Mouse (Mus musculus) layer of hippocampus, adult 8-10 months (tissue): Measurements from ENCODE around the gene Dxo. TPM values are rescaled to one million over a fixed set of nuclear protein-coding genes. Genes with fewer than 3 reads are reported as not detected.

Source experiments
- DNase-seq, 2 experiments: peaks; one replicate each; pipeline ENCODE4 v3.0.0; 2022; ENCODE audit warnings: low spot score in 2 of 2
- microRNA-seq, 2 experiments: library from miRNA; unstranded; fragments of <30 nt; microRNA quantifications; one replicate each; pipeline ENCODE4 v1.2.0; 2022
- total RNA-seq, 4 experiments: library from RNA; stranded (reverse); gene quantifications; 2 replicates each; pipeline ENCODE4 v1.2.4; 2022

Dxo gene
- total RNA-seq, 4 experiments from 2014 or later = 33.0 to 42.4 (median 34.4) TPM

DNA sequence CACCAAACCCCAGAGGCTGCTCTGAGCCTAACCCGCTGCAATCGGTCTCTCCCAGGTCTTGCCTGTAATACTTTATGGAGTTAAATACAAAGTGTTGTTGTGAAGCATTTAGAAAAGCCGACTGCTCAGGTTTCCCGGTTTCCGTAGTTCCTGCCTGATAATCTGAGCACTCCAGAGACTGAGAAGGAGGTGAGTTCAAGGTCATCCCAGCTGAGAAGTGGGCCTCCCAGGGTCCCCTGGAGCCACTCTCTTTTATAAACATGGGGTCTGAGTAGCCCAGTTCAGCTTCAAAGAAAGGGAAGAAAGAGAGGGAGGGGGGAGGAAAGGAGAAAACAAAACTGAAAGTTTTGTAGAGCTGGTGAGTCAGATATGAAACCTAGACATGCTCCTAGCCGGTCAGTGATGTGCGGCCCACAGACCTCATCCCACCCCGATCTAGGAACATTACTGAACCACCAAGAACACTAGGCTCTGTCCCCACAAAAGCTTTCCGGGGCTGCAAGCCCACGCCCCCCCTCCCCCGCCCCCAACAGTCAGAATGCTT lies 42.6 kb downstream of the Dxo start, which contains the start of gene Zbtb12:
Gene Zbtb12, plus strand, starts transcription at position 148 of the 544 bp plus-strand sequence.
- no peak for DNase-seq

DNA sequence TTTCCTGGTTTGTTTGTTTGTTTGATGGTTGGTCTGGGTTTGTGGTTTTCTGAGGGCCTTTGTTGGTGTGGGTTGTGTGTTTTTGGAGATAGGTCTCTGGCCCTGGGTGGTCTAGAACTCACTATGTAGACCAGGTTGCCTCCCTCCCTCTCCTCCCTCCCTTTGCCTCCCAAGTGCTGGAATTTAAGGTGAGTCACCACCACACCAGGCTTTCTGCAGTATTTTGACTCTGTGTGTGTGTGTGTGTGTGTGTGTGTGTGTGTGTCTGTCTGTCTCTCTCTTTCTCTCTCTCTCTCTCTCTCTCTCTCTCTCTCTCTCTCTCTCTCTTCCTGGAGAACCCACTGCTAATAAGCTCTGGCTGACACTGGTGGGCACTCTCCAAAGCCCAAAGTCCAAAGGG lies 44.3 kb downstream of the Dxo start:
- DNase-seq = no peak

DNA sequence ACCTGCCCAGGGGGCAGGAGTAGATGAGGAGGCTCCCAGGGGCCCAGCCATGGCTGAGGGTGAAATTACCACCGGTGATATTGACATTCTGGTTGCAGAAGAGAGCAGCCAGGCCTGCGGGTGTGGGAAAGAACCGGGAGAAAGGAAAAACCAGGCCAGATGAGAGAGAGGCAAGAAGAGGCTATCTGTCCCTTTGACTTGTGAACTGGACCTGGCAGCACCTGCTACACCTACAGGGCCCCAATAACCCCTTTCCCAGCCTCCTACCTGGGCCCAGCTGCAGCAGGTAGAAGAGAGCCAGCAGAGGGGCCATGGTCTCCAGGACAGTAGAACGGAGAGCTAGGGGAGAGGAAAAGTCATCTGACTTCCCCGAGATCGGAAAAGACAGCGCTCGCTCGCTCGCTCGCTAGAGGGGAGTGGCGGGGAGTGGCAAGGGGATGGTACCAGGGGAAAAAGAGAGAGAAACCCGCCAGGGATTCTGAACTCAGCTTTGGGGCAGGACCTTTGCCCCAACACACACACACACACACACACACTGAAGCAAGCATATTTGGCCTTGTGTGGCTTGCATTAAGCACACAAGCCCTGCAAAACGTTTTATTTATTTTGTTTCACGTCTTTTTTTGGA lies 45.0 kb downstream of the Dxo start, which contains the start of gene Gm20547:
Gene Gm20547, minus strand, starts transcription at position 360 of the 628 bp plus-strand sequence.
- no peak for DNase-seq

DNA sequence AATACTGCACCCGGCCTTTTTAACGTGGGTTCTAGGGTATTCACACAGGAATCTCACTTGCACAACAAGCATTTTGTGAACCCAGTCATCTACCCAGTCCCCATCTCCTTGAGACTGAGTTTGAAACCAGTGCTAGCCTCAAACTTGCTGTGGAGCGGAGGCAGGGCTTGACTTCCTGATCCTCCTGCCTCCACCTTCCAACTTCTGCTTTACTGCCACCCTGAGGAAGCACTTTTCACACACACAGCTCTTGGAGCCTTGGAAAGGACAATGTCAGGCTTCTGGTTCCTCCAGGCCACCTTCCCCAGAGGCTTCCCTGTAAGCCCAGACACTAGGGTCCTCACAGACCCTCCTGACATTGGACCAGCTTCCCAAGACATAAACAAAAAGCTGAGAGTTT lies 46.5 kb downstream of the Dxo start:
- no peak for DNase-seq

DNA sequence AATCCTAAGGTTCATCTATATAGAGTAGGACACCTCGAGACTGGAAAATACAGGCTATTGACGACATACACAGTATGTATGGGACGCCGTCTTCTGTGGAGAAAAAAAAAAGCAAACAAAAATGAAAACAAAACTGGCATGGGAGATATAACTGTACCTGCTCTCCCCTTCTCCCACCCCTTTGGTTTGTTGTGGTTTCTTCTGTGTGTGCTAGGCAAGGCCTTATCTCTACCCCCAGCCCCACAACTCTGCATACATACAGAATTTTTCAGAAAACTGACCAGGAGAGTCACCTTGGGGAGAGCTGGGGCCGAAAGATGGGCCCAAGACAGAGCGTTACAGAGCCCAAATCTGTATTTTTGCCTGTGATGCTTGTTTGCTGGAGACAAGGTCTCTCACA lies 47.9 kb downstream of the Dxo start:
- no peak for DNase-seq

DNA sequence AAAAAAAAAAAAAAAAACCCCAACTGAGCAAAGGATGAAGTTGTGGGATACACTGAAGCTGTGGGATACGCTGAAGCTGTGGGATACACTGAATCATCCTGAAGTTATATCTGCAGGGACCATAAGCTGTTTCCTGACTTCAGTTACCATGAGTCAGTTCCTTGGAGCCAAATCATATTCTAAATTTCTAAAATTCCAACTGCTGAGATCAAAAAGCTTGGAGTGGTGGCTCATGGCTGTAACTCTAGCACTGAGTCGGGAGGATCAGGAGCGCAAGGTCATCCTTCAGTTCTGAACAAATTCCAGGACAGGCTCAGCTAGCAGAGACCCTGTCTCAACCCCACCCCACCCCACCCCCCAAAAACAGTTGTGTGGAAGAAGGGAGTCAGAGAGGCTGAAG lies 48.8 kb downstream of the Dxo start:
- DNase-seq = no peak

DNA sequence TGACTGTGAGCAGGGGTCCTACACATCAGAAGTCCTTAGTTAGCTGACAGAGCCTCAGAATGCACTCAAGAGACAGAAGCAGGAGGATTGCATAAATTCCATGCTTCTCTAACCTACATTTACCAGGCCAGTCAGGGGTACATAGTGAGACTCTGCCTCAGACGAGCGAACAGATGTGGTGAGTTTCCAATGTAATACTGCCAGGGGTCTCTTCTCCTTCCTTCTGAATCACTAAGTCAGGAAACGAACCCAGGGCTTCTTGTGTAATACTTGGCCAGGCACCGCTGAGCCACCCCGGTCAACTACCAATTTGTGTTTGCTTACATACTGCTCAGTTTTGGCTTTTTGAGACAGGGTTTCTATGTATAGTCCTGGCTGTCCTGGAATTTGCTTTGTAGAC lies 51.1 kb downstream of the Dxo start:
- no peak for DNase-seq

Small RNA genes lying within 50 kb of the gene (microRNA-seq; reads per million reads assigned to microRNA genes)
- gene Mir6970 (0.51 to 2.6 reads per million in 2 experiments), gene Mir6971 (4.8 to 6.6 reads per million in 2 experiments), gene Mir6972 (0 reads per million in 2 experiments)

Other genes starting within 250 kb of the Dxo start
- gene Gpsm3, start 247.2 kb upstream of the Dxo start, total RNA-seq = 1 to 10 TPM in 3 of 4 experiments, under 1 TPM in 1; 0.61 to 9.8 (median 5.5) TPM
- gene Pbx2, start 245.8 kb upstream of the Dxo start, total RNA-seq = 10 to 100 TPM; 54.3 to 76.6 (median 66.8) TPM
- gene Ager, start 239.2 kb upstream of the Dxo start, total RNA-seq = 1 to 10 TPM in 1 of 4 experiments, under 1 TPM in 3; 0.51 to 1.5 (median 0.88) TPM
- gene Rnf5, start 233.3 kb upstream of the Dxo start, total RNA-seq = 10 to 100 TPM; 74.7 to 84.0 (median 76.3) TPM
- gene Agpat1, start 232.8 kb upstream of the Dxo start, total RNA-seq = 100 to 1,000 TPM; 138 to 163 (median 151) TPM
- gene Egfl8, start 221.0 kb upstream of the Dxo start, total RNA-seq = 1 to 10 TPM; 1.4 to 3.3 (median 2.4) TPM
- gene Ppt2, start 208.5 kb upstream of the Dxo start, total RNA-seq = 10 to 100 TPM; 40.2 to 53.2 (median 46.0) TPM
- 100 to 1,000 TPM; 211 to 266 (median 228) TPM for gene Prrt1, start 207.5 kb upstream of the Dxo start, total RNA-seq
- gene Fkbpl, start 192.3 kb upstream of the Dxo start, total RNA-seq = 10 to 100 TPM; 12.5 to 18.5 (median 15.2) TPM
- gene Atf6b, start 189.9 kb upstream of the Dxo start, total RNA-seq = 10 to 100 TPM; 74.1 to 82.9 (median 79.8) TPM
- 10 to 100 TPM; 10.6 to 13.3 (median 11.4) TPM for gene Tnxb, start 166.5 kb upstream of the Dxo start, total RNA-seq
- gene C4b, start 93.1 kb upstream of the Dxo start, total RNA-seq = 100 to 1,000 TPM in 2 of 4 experiments, 10 to 100 TPM in 2; 45.7 to 391 (median 199) TPM
- gene Cyp21a1, start 32.5 kb upstream of the Dxo start, total RNA-seq = 1 to 10 TPM; 2.7 to 3.2 (median 3.0) TPM
- 10 to 100 TPM; 52.3 to 70.3 (median 58.1) TPM for gene Stk19, start 74 bp upstream of the Dxo start, total RNA-seq
- gene Skiv2l, start 13.2 kb downstream of the Dxo start, total RNA-seq = 10 to 100 TPM; 67.1 to 77.5 (median 71.5) TPM
- gene Nelfe, start 13.4 kb downstream of the Dxo start, total RNA-seq = 10 to 100 TPM; 33.2 to 41.3 (median 40.8) TPM
- under 1 TPM; 0.17 to 0.31 (median 0.18) TPM for gene Cfb, start 25.5 kb downstream of the Dxo start, total RNA-seq
- gene Zbtb12, start 42.5 kb downstream of the Dxo start, total RNA-seq = 10 to 100 TPM in 2 of 4 experiments, 1 to 10 TPM in 2; 8.3 to 10.2 (median 9.3) TPM
- not detected for gene Gm20547, start 45.0 kb downstream of the Dxo start, total RNA-seq
- 1 to 10 TPM; 3.1 to 4.4 (median 4.3) TPM for gene C2, start 61.2 kb downstream of the Dxo start, total RNA-seq
- 100 to 1,000 TPM; 186 to 199 (median 189) TPM for gene Ehmt2, start 61.5 kb downstream of the Dxo start, total RNA-seq
- gene Slc44a4, start 77.4 kb downstream of the Dxo start, total RNA-seq = under 1 TPM; 0.14 to 0.41 (median 0.34) TPM
- gene Neu1, start 94.2 kb downstream of the Dxo start, total RNA-seq = 10 to 100 TPM; 38.3 to 46.8 (median 41.7) TPM
- 10 to 100 TPM; 13.2 to 31.7 (median 24.2) TPM for gene Hspa1b, start 122.2 kb downstream of the Dxo start, total RNA-seq
- gene Gm20481, start 132.9 kb downstream of the Dxo start, total RNA-seq = not detected
- gene Hspa1a, start 135.1 kb downstream of the Dxo start, total RNA-seq = 10 to 100 TPM; 14.3 to 24.2 (median 19.4) TPM
- gene Hspa1l, start 135.7 kb downstream of the Dxo start, total RNA-seq = under 1 TPM; 0.23 to 0.45 (median 0.31) TPM
- 10 to 100 TPM; 13.1 to 19.1 (median 16.9) TPM for gene Lsm2, start 144.8 kb downstream of the Dxo start, total RNA-seq
- gene Vars, start 164.0 kb downstream of the Dxo start, total RNA-seq = 10 to 100 TPM; 49.9 to 58.8 (median 51.3) TPM
- gene Vwa7, start 179.6 kb downstream of the Dxo start, total RNA-seq = under 1 TPM; 0.14 to 0.90 (median 0.56) TPM
- under 1 TPM in 2 of 4 experiments, not detected in 2; 0.76 to 0.95 TPM for gene Sapcd1, start 191.0 kb downstream of the Dxo start, total RNA-seq
- 1 to 10 TPM; 1.1 to 2.1 (median 1.4) TPM for gene Msh5, start 209.7 kb downstream of the Dxo start, total RNA-seq
- 10 to 100 TPM in 2 of 4 experiments, 1 to 10 TPM in 2; 9.2 to 27.8 (median 15.9) TPM for gene Clic1, start 212.9 kb downstream of the Dxo start, total RNA-seq
- gene Ddah2, start 222.0 kb downstream of the Dxo start, total RNA-seq = 10 to 100 TPM in 3 of 4 experiments, 1 to 10 TPM in 1; 8.8 to 20.3 (median 14.9) TPM
- gene Ly6g6c, start 228.4 kb downstream of the Dxo start, total RNA-seq = not detected
- gene Mpig6b, start 229.2 kb downstream of the Dxo start, total RNA-seq = under 1 TPM in 1 of 4 experiments, not detected in 3; 0.48 TPM
- gene Ly6g6e, start 239.9 kb downstream of the Dxo start, total RNA-seq = 1 to 10 TPM; 4.6 to 7.1 (median 5.6) TPM
- gene Ly6g6d, start 241.0 kb downstream of the Dxo start, total RNA-seq = 1 to 10 TPM; 1.4 to 2.9 (median 2.2) TPM
- gene Ly6g6f, start 248.6 kb downstream of the Dxo start, total RNA-seq = 1 to 10 TPM in 1 of 4 experiments, under 1 TPM in 2, not detected in 1; 0.41 to 1.0 (median 0.89) TPM